Mouse (Mus musculus) heart, embryonic 14.5 days (tissue): Measurements from ENCODE around the gene Jsrp1. TPM values are rescaled to one million over a fixed set of nuclear protein-coding genes. Genes with fewer than 3 reads are reported as not detected.
"Not testable (repeated sequence)": the region's sequence is repeated elsewhere in the genome, so short reads cannot be mapped to it uniquely, and the experiment has no call there.

Source experiments
- ATAC-seq: fragments of 200-750 bp; cut with Nextera tagmentation; 2 replicates; pipeline ENCODE4 v1.8.0; 2017; ENCODE audit warnings: low read depth, moderate TSS enrichment; ENCODE audit not compliant: insufficient number of reproducible peaks, insufficient read depth, low FRiP score
- H3K27ac ChIP-seq, 2 experiments: fragments of 200-500 bp in 1 of 2; fragments of 300-500 bp in 1 of 2; sonication (generic) in 1 of 2; replicated peaks in 1 of 2; 2 replicates each; pipeline ENCODE4 v1.5.1; 2012 to 2014; ENCODE audit warnings: low read depth in 2 of 2, low read length in 2 of 2, control low read depth in 1 of 2, mild to moderate bottlenecking in 1 of 2, mixed read lengths in 1 of 2; ENCODE audit not compliant: control insufficient read depth in 1 of 2, insufficient read depth in 1 of 2
- H3K27me3 ChIP-seq: fragments of 300-500 bp; sonication (generic); 2 replicates; pipeline ENCODE4 v1.6.1; 2014; ENCODE audit warnings: mild to moderate bottlenecking, low read length, control low read depth; ENCODE audit not compliant: control insufficient read depth, insufficient read depth
- H3K36me3 ChIP-seq: fragments of 300-500 bp; sonication (generic); 2 replicates; pipeline ENCODE4 v1.6.1; 2014; ENCODE audit warnings: mild to moderate bottlenecking, control low read depth, low read length, mixed read lengths; ENCODE audit not compliant: control insufficient read depth, insufficient read depth
- H3K4me1 ChIP-seq, 2 experiments: fragments of 200-500 bp in 1 of 2; fragments of 300-500 bp in 1 of 2; sonication (generic) in 1 of 2; 2 replicates each; pipeline ENCODE4 v1.6.1; 2012 to 2014; ENCODE audit warnings: low read length in 2 of 2, control low read depth in 1 of 2, mixed read lengths in 1 of 2; ENCODE audit not compliant: control insufficient read depth in 2 of 2, insufficient read depth in 2 of 2
- H3K4me2 ChIP-seq: fragments of 300-500 bp; sonication (generic); 2 replicates; pipeline ENCODE4 v1.6.1; 2014; ENCODE audit warnings: mild to moderate bottlenecking, low read length
- H3K4me3 ChIP-seq, 2 experiments: fragments of 200-500 bp in 1 of 2; fragments of 300-500 bp in 1 of 2; sonication (generic) in 1 of 2; 2 replicates each; pipeline ENCODE4 v1.5.1; 2012 to 2014; ENCODE audit warnings: low read length in 2 of 2, mild to moderate bottlenecking in 2 of 2, control low read depth in 1 of 2, low read depth in 1 of 2, moderate library complexity in 1 of 2; ENCODE audit not compliant: control insufficient read depth in 1 of 2, insufficient read depth in 1 of 2
- H3K9ac ChIP-seq: fragments of 300-500 bp; sonication (generic); 2 replicates; pipeline ENCODE4 v1.6.1; 2014; ENCODE audit warnings: mild to moderate bottlenecking, low read length
- H3K9me3 ChIP-seq: fragments of 300-500 bp; sonication (generic); 2 replicates; pipeline ENCODE4 v1.6.1; 2016; ENCODE audit warnings: low read length, control low read depth; ENCODE audit not compliant: control insufficient read depth
- WGBS: fragments of 180-500 bp; shearing (Covaris S2); extraction: QIAGEN DNeasy Blood & Tissue Kit; methylation state at CpG from one replicate; pipeline ENCODE4 v1.1.7; 2014; 5-methylcytosine and 5-hydroxymethylcytosine counted together
- polyA plus RNA-seq: library from polyadenylated mRNA; unstranded; fragments of >200 nt; fragmentation: Nextera tagmentation; extraction: Ambion mirVana; gene quantifications from 2 replicates; pipeline ENCODE4 v1.2.1, GENCODE M21; 2014

Jsrp1 gene
- polyA plus RNA-seq, 1 experiment from 2014 or later = 5.5 TPM

GRCm38 (mm10) chr10:80832818-80833217 lies 19.5 kb upstream of the Jsrp1 start:
- WGBS = 62% methylated on average over 7 of the region's 7 CpGs
- no peak overlapping the region for H3K4me3 ChIP-seq
- H3K4me1 ChIP-seq = peaks cover 20 to 41% of the 10 kb centered on the region in 2 experiments

GRCm38 (mm10) chr10:80831136-80831535 lies 17.8 kb upstream of the Jsrp1 start:
- Histone ChIP-seq H3K4me2 (no peak overlapping the region), H3K36me3 (peaks cover 30% of the 10 kb centered on the region), H3K4me1 (peaks cover 7 to 29% of the 10 kb centered on the region in 2 experiments; a peak in 3 of 4 replicates), H3K27me3 (peaks cover 30% of the 10 kb centered on the region), H3K27ac (no peak overlapping the region), H3K9me3 (0 out of 2 replicates have a peak, but pooled peaks cover 6% of the 10 kb centered on the region), H3K9ac (no peak overlapping the region), H3K4me3 (no peak overlapping the region)
- no peak for ATAC-seq
- WGBS = 9% methylated on average over 9 of the region's 9 CpGs

More at GRCm38 (mm10) chr10:80832818-80833217, 19.5 kb upstream of the Jsrp1 start:
- Histone ChIP-seq H3K36me3 (peaks cover 26% of the 10 kb centered on the region), H3K4me2 (no peak overlapping the region), H3K9me3 (0 out of 2 replicates have a peak, but pooled peaks cover 6% of the 10 kb centered on the region), H3K9ac (no peak overlapping the region), H3K27ac (no peak overlapping the region), H3K27me3 (peaks cover 41% of the 10 kb centered on the region)
- ATAC-seq = no peak

GRCm38 (mm10) chr10:80829359-80830278 lies 16.3 kb upstream of the Jsrp1 start:
- Histone ChIP-seq H3K36me3 (peaks cover 30% of the 10 kb centered on the region), H3K4me2 (no peak overlapping the region), H3K9me3 (0 out of 2 replicates have a peak, but pooled peaks cover 3% of the 10 kb centered on the region), H3K4me3 (no peak overlapping the region), H3K4me1 (peaks cover 4 to 26% of the 10 kb centered on the region in 2 experiments; a peak in 3 of 4 replicates), H3K9ac (no peak overlapping the region), H3K27ac (no peak overlapping the region), H3K27me3 (peaks cover 15% of the 10 kb centered on the region)
- no peak for ATAC-seq
- 35% methylated on average over 1 of the region's 1 CpGs for WGBS

GRCm38 (mm10) chr10:80828587-80828986 lies 15.3 kb upstream of the Jsrp1 start:
- 83% methylated on average over 7 of the region's 9 CpGs for WGBS
- not testable (repeated sequence) for H3K27me3 ChIP-seq, ATAC-seq, H3K9ac ChIP-seq, H3K9me3 ChIP-seq, H3K27ac ChIP-seq, H3K4me3 ChIP-seq
- peaks cover 30% of the 10 kb centered on the region for H3K36me3 ChIP-seq
- peak overlapping the region; percentile 99 for H3K4me2 ChIP-seq
- H3K4me1 ChIP-seq = peaks cover 4 to 26% of the 10 kb centered on the region in 2 experiments; a peak in 3 of 4 replicates

- ATAC-seq = no peak
- no peak overlapping the region for H3K27ac ChIP-seq
- H3K27me3 ChIP-seq = no peaks in the 10 kb centered on the region
- peaks cover 4 to 26% of the 10 kb centered on the region in 2 experiments; a peak in 3 of 4 replicates for H3K4me1 ChIP-seq
- H3K9me3 ChIP-seq = no peaks in the 10 kb centered on the region
- 70% methylated on average over 10 of the region's 10 CpGs for WGBS
- H3K4me3 ChIP-seq = peak overlapping the region; percentile 65 to 92
- peak overlapping the region; percentile 99 for H3K4me2 ChIP-seq
- peaks cover 30% of the 10 kb centered on the region for H3K36me3 ChIP-seq
- H3K9ac ChIP-seq = peak overlapping the region; percentile 89
These were observed 14.6 kb upstream of the Jsrp1 start for GRCm38 (mm10) chr10:80827870-80828420.

GRCm38 (mm10) chr10:80827063-80827869 lies 14.0 kb upstream of the Jsrp1 start:
- Histone ChIP-seq H3K27me3 (no peaks in the 10 kb centered on the region), H3K36me3 (peaks cover 30% of the 10 kb centered on the region), H3K4me2 (peak overlapping the region; percentile 99), H3K9me3 (no peaks in the 10 kb centered on the region), H3K27ac (peak overlapping the region; percentile 24 to 89; a peak in 2 of 4 replicates), H3K4me3 (peak overlapping the region; percentile 65 to 92), H3K4me1 (peaks cover 4 to 26% of the 10 kb centered on the region in 2 experiments; a peak in 3 of 4 replicates), H3K9ac (peak overlapping the region; percentile 89)
- ATAC-seq = no peak
- WGBS = 6% methylated on average over 29 of the region's 29 CpGs
